Mouse (Mus musculus): ENCODE data around the gene Hoxd10. TPM values are rescaled to one million over a fixed set of nuclear protein-coding genes. Genes with fewer than 3 reads are reported as not detected.

Hoxd10 gene
- polyA plus RNA-seq, 1 experiment from 2014 or later: not detected

DNA sequence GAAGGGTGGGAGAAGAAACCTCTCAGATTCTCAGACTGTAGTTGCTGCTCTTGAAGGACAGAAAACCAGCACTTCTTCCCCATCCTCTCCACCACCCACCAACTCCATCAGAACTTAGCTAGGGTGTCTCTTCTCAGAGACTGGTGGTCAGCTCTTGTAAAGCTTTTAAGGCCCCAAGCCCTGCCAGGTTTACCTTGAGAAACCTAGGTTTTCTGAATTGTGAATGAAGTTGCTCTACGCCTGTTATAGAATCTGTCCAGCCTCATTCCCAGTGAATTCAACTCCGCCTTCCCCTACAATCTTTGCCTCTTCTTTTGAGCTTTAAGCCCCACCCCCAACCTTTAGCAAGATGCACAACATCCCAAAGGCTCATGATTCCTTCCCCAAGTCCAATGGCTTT, 14.6 kb upstream of the Hoxd10 start:
- Histone ChIP-seq H3K4me1 (replicated peaks) (peaks cover 10% of the 10 kb centered on the region), H3K27ac (no peak overlapping the region), H3K4me2 (no peak overlapping the region), H3K4me3 (no peak overlapping the region), H3K36me3 (no peaks in the 10 kb centered on the region), H3K9ac (no peak overlapping the region), H3K9me3 (no peaks in the 10 kb centered on the region), H3K27me3 (peaks cover 100% of the 10 kb centered on the region)
- no peak for ATAC-seq (ENCODE audit: low FRiP score)
- WGBS: 6% methylated on average over 2 of the region's 2 CpGs

DNA sequence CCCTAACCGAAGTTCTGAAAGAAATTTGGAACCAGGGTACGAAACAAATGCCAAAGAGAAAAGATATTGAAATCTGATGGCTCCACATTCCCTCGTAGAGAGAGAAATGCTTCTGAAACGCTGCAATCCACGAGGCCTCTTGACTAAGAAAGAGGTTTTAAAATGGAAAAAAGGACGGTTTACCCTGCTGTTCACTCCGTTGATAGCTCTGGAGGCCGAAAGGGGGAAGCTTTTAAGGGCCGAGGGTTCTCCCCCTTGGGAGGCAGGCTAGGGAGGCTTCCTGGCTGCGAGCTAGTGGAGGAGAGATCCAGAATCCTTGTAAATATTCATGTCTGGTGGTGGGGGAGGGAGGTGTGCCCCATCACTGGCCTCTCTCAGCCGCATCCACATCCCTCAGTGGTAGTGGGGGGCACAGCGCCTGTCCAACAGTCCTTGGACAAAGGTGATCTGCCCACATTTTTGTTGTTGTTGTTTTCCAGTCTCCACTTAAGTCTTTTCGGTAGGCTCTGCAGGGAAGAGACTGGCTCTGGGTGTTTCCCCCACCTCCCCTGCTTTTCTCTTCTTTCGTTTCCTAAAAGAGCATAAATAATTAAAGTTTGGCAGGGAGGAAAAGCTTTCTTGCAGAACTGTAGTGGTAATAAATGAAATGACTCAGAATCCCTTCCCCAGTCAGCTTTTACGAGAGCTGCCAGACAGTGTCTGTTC, 12.7 kb upstream of the Hoxd10 start, which contains the start of gene Hoxd11:
Gene Hoxd11, plus strand, starts transcription at position 667 of the 705 bp plus-strand sequence.
- Histone ChIP-seq H3K27me3 (peaks cover 100% of the 10 kb centered on the region), H3K4me2 (no peak within 1 kb of the TSS), H3K9me3 (no peaks in the 10 kb centered on the region), H3K9ac (no peak within 1 kb of the TSS), H3K36me3 (no peaks in the 10 kb centered on the region), H3K4me3 (no peak within 1 kb of the TSS), H3K27ac (no peak within 1 kb of the TSS), H3K4me1 (replicated peaks) (peaks cover 13% of the 10 kb centered on the region)
- WGBS: 2% methylated on average over 15 of the region's 15 CpGs
- ATAC-seq (ENCODE audit: low FRiP score): no peak

DNA sequence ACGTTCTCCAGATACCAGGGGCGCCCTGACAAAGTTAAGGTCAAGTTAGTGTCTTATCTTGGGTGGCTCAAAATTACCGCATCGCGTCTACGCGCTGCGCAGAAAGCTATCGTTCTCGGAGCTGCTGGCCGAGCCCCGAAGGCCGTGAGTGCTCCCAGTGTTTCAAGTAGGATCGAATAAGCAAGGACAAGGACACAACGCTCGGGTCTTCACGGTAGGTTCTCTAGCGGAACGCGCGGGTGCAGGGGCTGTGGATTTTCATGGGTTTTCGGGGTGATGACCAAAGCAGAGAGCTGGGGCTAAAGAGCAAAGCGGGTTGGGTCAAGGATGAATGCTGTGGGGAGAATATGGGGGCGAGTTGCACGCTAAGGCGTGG, 12.1 kb upstream of the Hoxd10 start:
- no peak overlapping the region for H3K9ac ChIP-seq
- H3K4me3 ChIP-seq: no peak overlapping the region
- H3K4me1 ChIP-seq (replicated peaks): peaks cover 13% of the 10 kb centered on the region
- under 1% methylated on average over 26 of the region's 26 CpGs for WGBS
- H3K36me3 ChIP-seq: no peaks in the 10 kb centered on the region
- H3K9me3 ChIP-seq: no peaks in the 10 kb centered on the region
- H3K4me2 ChIP-seq: no peak overlapping the region
- no peak overlapping the region for H3K27ac ChIP-seq
- no peak for ATAC-seq (ENCODE audit: low FRiP score)
- peaks cover 100% of the 10 kb centered on the region for H3K27me3 ChIP-seq

DNA sequence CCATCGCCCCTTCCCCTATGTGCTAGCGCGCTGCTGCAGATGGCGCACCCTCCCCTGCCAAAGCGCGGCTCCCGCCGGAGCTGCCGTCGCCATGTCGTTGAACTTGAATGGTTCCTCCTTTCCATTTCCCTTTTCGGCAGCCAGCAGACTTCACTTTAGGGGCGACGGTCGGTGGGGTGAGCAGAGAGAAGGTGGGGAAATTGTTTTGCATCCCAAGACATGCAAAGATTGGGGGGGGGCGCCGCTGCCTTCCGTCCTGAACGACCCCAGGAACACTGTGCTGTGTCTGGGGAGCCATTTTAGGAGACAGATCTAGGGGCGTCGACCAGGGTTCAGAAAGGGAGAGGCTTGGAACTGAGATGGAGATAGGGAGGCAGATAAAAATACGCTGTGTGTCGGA, 11.7 kb upstream of the Hoxd10 start:
- no peaks in the 10 kb centered on the region for H3K9me3 ChIP-seq
- peaks cover 100% of the 10 kb centered on the region for H3K27me3 ChIP-seq
- H3K36me3 ChIP-seq: no peaks in the 10 kb centered on the region
- no peak overlapping the region for H3K4me2 ChIP-seq
- peaks cover 13% of the 10 kb centered on the region for H3K4me1 ChIP-seq (replicated peaks)
- ATAC-seq (ENCODE audit: low FRiP score): no peak; the same call in 1 of the 2 replicates
- H3K27ac ChIP-seq: no peak overlapping the region
- WGBS: 1% methylated on average over 23 of the region's 23 CpGs
- no peak overlapping the region for H3K4me3 ChIP-seq
- H3K9ac ChIP-seq: no peak overlapping the region

DNA sequence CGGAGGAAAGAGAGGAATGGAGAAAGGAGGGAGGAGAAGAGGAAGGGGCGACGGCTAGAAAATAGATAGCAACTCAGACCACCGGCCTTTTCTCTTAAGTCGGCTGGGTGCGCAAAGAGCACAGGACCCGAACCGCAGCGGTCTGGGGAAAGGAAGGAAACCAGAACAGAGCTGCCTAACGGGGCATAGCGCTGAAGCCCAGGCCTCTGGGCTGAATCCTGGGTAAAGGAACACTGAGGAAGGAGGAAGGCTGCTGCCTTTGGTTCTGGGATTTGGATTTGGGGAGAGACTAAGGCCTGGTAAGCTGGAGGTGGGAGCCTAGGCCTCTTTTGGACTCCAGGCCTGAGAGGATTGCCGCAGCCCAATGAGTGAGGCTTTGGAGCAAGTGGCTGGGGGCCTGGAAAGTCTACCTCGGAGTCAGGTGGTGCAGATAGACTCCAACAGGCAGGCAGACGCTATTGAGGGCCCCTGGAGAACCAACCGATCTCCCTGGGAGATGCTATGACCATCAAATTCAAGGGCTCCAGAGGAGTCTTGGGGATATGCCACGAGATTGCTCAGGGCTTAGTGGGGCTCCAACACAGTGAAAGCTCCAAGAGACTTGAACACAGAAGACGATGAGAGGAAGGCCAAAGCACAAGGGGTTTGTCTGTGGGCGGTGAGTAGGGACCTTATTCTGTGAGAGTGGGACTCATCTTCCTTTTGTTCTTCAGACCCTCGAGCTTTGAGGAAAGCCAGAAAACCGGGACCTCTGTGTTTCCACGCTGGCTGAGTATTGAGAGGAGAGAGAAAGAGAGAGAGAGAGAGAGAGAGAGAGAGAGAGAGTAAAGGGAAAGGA, 10.9 kb upstream of the Hoxd10 start:
- H3K9ac ChIP-seq: no peak overlapping the region
- H3K4me2 ChIP-seq: no peak overlapping the region
- no peaks in the 10 kb centered on the region for H3K36me3 ChIP-seq
- WGBS: 1% methylated on average over 21 of the region's 21 CpGs
- no peaks in the 10 kb centered on the region for H3K9me3 ChIP-seq
- no peak for ATAC-seq (ENCODE audit: low FRiP score)
- H3K4me3 ChIP-seq: no peak overlapping the region
- no peak overlapping the region for H3K27ac ChIP-seq
- peaks cover 13% of the 10 kb centered on the region for H3K4me1 ChIP-seq (replicated peaks)
- H3K27me3 ChIP-seq: peaks cover 100% of the 10 kb centered on the region

DNA sequence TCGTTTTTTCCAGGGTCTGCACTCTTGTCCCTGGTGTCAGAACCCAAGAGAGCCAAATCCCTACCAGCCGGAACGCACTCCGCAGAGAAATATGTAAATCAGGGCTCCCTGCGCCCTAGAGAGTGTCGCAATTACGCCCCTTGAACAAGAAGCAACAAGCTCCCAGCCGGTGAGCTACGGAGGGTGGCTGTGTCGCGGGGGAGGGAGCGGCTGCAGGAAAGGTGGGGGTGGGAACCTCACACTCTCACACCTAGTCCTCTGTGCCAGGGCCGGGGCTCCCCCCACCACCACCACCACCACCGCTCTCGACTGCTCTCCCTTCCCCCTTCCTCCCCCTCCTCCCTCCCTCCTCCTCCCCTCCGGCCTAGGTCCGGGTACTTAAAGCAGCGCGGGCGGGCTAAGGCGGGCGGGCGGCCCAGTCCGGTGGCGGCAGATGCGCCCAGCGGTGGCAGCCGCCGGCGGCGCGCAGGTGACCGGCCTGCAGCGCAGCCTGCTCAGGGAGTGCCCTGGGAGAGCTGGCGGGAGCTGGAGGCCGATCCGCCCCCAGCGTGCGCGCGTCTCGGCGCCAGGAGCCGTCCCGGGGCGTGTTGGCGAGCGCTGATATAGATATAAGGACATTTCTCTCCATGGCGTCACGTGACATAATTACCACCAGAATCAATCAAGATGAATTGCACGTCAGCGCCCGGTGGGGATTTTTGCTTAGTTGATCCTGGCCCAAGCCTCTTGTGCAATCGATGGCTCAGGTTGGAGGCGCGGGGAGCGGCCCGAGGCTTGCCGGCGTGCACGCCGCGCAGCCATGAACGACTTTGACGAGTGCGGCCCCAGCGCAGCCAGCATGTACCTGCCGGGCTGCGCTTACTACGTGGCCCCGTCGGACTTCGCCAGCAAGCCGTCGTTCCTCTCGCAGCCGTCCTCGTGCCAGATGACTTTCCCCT, 9.9 kb upstream of the Hoxd10 start:
- no peak overlapping the region for H3K27ac ChIP-seq
- H3K4me2 ChIP-seq: no peak overlapping the region
- peak overlapping the region; percentile 20 for H3K4me3 ChIP-seq
- no peaks in the 10 kb centered on the region for H3K9me3 ChIP-seq
- ATAC-seq (ENCODE audit: low FRiP score): no peak
- peaks cover 13% of the 10 kb centered on the region for H3K4me1 ChIP-seq (replicated peaks)
- WGBS: under 1% methylated on average over 77 of the region's 78 CpGs
- peaks cover 98% of the 10 kb centered on the region for H3K27me3 ChIP-seq
- no peak overlapping the region for H3K9ac ChIP-seq
- H3K36me3 ChIP-seq: no peaks in the 10 kb centered on the region

DNA sequence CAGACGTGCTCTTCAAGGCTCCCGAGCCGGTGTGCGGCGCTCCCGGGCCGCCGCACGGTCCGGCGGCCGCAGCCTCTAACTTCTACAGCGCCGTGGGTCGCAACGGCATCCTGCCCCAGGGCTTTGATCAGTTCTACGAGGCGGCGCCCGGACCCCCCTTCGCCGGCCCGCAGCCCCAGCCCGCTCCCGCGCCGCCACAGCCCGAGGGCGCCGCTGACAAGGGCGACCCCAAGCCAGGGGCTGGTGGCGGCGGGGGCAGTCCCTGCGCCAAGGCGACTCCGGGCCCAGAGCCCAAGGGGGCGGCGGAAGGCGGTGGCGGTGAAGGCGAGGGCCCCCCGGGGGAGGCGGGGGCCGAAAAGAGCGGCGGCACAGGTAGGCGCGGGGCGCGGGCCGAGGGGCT, 8.9 kb upstream of the Hoxd10 start:
- Histone ChIP-seq H3K9me3 (no peaks in the 10 kb centered on the region), H3K27ac (no peak overlapping the region), H3K36me3 (no peaks in the 10 kb centered on the region), H3K9ac (no peak overlapping the region), H3K4me2 (no peak overlapping the region), H3K4me1 (replicated peaks) (peaks cover 13% of the 10 kb centered on the region), H3K4me3 (peak overlapping the region; percentile 20; the same call in 1 of the 2 replicates), H3K27me3 (peaks cover 98% of the 10 kb centered on the region)
- no peak for ATAC-seq (ENCODE audit: low FRiP score)
- WGBS: 2% methylated on average over 32 of the region's 51 CpGs

DNA sequence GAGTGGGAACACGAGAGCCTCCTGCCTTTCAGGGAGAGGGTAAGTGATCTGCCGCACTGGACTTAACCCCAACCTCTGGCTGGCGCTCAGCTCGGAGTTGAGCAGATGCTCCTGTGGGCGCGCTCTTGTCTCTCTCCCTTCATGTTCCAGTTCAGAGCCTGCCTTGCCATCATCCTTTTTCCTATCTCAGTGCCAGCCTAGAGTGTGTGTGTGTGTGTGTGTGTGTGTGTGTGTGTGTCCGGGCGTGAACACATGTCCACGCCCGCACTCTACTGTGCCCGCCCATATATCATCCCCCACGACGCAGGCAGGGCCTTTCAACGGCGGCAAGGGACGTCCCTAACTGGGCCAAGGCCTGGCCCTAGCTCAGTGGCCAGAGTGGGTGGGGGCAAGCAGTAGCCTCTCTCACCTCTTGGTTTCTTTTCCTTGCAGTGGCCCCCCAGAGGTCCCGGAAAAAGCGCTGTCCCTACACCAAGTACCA, 8.2 kb upstream of the Hoxd10 start:
- no peak overlapping the region for H3K9ac ChIP-seq
- no peak for ATAC-seq (ENCODE audit: low FRiP score)

DNA sequence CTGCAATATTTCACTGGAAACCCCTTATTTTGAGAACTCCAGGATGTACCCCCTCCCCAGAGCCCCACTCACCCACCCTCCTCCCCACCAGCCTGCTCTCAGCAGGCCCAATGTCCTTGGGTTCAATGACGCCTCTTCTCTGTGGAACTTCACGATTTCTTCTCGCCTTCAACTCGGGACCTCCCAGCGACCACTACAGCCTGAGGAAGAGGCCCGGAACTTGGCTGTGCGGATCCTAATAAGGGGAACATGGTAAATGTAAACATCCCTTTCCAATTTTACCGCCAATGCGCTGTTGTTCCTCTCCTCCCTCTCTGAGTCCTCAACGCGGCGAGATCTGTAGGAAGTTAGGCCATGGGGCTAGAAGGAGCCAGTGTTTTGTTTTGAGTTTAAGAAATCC, 7.6 kb upstream of the Hoxd10 start:
- H3K4me3 ChIP-seq: no peak overlapping the region
- peaks cover 13% of the 10 kb centered on the region for H3K4me1 ChIP-seq (replicated peaks)
- H3K9me3 ChIP-seq: no peaks in the 10 kb centered on the region
- H3K27me3 ChIP-seq: peaks cover 98% of the 10 kb centered on the region
- no peaks in the 10 kb centered on the region for H3K36me3 ChIP-seq
- no peak for ATAC-seq (ENCODE audit: low FRiP score)
- 2% methylated on average over 12 of the region's 12 CpGs for WGBS
- no peak overlapping the region for H3K4me2 ChIP-seq
- no peak overlapping the region for H3K9ac ChIP-seq
- no peak overlapping the region for H3K27ac ChIP-seq

More for the DNA sequence above, 8.2 kb upstream of the Hoxd10 start:
- H3K27me3 ChIP-seq: peaks cover 98% of the 10 kb centered on the region
- no peak overlapping the region for H3K27ac ChIP-seq
- peaks cover 13% of the 10 kb centered on the region for H3K4me1 ChIP-seq (replicated peaks)
- H3K36me3 ChIP-seq: no peaks in the 10 kb centered on the region
- no peaks in the 10 kb centered on the region for H3K9me3 ChIP-seq
- WGBS: 2% methylated on average over 18 of the region's 18 CpGs
- H3K4me2 ChIP-seq: no peak overlapping the region
- H3K4me3 ChIP-seq: no peak overlapping the region

DNA sequence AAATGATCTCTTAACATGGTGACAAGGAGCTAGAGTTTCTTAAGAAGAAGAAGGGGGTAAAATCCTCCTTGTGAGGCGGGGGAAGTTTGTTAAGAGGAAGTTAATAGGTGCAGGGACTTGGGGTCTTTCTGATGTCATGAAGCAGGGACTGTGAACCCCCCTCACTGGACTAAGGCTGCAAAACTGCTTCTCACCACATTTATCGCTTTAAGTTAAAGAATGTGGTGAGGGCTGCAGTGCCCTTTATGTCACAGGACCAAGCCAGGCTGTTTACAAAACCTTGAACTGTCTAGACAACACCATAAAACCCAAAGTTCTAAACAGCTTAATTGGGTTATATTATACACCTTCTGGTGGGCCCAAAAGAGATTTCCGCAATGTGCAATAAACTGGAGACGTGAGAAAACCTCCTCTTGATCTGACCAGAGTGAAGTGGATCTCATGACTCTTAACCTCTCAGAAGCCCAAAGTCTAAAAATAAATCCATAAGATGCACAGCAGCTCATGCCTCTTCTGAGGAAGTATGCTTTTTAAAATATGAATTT, 6.6 kb upstream of the Hoxd10 start:
- Histone ChIP-seq H3K4me2 (no peak overlapping the region), H3K9me3 (no peaks in the 10 kb centered on the region), H3K27me3 (peaks cover 98% of the 10 kb centered on the region), H3K4me3 (no peak overlapping the region), H3K36me3 (no peaks in the 10 kb centered on the region), H3K9ac (no peak overlapping the region), H3K27ac (no peak overlapping the region), H3K4me1 (replicated peaks) (peaks cover 13% of the 10 kb centered on the region)
- no peak for ATAC-seq (ENCODE audit: low FRiP score)
- WGBS: 13% methylated on average over 4 of the region's 4 CpGs

DNA sequence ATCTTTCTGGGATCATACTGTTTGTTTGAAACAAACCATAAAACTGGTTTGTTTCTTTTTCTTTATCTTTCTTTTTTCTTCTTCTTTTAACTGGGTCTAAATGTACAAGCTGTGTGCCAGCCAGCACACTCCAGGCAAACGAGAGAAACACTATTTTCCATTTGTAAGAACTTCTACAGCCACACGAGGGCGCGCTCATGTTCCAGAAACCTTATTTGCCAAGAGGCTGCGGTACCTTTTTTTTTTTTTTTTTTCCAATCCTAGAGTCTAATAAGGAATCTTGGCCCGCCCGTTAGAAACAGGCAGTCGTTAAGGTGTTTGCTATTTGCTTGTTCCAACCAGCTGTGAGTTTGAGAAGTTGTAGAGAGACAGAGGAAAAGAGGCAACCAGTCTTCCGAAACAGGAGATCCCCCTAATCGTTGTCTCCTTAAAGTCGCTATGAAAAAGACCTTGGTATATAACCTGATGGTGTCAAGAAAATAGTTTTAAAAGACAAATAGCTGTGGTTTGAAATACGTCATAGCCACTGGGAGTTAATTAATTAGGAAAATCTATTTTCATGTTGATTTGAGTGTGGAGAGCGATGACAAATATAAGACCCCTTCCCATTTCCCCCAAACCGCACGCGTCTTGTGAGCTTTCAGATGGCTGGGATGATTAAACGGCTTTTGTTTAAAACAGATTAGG, 5.3 kb upstream of the Hoxd10 start:
- no peak for ATAC-seq (ENCODE audit: low FRiP score)
- peaks cover 15% of the 10 kb centered on the region for H3K4me1 ChIP-seq (replicated peaks)
- no peaks in the 10 kb centered on the region for H3K9me3 ChIP-seq
- no peaks in the 10 kb centered on the region for H3K36me3 ChIP-seq
- no peak overlapping the region for H3K27ac ChIP-seq
- no peak overlapping the region for H3K9ac ChIP-seq
- WGBS: 6% methylated on average over 17 of the region's 17 CpGs
- H3K27me3 ChIP-seq: peaks cover 94% of the 10 kb centered on the region
- no peak overlapping the region for H3K4me3 ChIP-seq
- H3K4me2 ChIP-seq: no peak overlapping the region

Measured in hindbrain, embryonic 13.5 days (tissue).